ENCODE assay signal across 9 mouse cellular contexts in the genomic region with DNA sequence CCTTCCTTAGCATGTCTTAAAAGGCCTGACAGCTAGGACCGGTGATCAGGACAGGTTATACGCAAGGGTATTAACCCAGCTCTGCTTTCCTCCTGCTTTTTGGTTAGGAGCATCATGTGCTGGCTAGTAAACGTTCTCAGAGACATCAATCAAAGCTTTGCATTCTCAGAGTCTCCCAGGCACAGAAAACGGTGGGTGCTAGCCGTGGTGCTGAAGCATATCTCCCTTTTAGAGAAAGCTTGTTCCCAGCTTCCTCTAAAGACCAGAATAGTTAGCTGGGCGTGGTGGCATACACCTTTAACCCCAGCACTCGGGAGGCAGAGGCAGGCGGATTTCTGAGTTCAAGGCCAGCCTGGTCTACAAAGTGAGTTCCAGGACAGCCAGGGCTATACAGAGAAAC. TPM values are rescaled to one million over a fixed set of nuclear protein-coding genes. Genes with fewer than 3 reads are reported as not detected.
DNase-seq lines count a peak whose midpoint lies in the region; ATAC-seq lines count a peak whose summit lies in the region.
"Had no signal": no experiment of that assay in that cellular context is flagged by ENCODE, and none has a peak within 500 bp of the region (broad histone marks: within the 10 kb centered on the region; RNA-seq: fewer than 3 reads in every experiment).

No protein-coding gene starts in this region.

- intact Hi-C loops in heart, postnatal 14 days (cut with DNase I), result loop anchor here (10.0 kb wide), 1 partner anchor 146 kb away; no protein-coding TSS in a partner anchor

- DNase-seq in heart, postnatal 14 days, result peak; percentile 27 to 58
- DNase-seq in heart, adult 11 months, result no peak
- peak; percentile 41 for DNase-seq in urinary bladder, postnatal 14 days (ENCODE audit: low spot score)
- no peak for DNase-seq in urinary bladder, adult 2 months (ENCODE audit: low spot score)
- DNase-seq in kidney, postnatal 10 days, result peak; percentile 72
- no peak for DNase-seq in cerebellum, adult 11 months

- no peak for ATAC-seq in erythroblast, adult 5-6 weeks (replicated peaks; ENCODE audit: low FRiP score, poor library complexity, severe bottlenecking)
- no peak for ATAC-seq in inflammation-experienced regulatory T-cells, adult 6 months
- ATAC-seq: Patski had no signal

RNA-seq across cellular contexts. Expression of a gene that starts 12.3 kb away (rescaled TPM):
- total RNA-seq in heart, postnatal 14 days (2021), result not detected
- polyA plus RNA-seq in urinary bladder, adult 2 months (2012; rRNA removed), result 1.1 and 1.7 TPM in 2 replicates
- total RNA-seq in erythroblast, adult 5-6 weeks (2015; ENCODE audit: low replicate concordance), result not detected in 2 replicates
- not detected in 2 replicates for total RNA-seq in erythroblast, adult 5-6 weeks (2017; ENCODE audit: low replicate concordance)
- not detected for polyA plus RNA-seq in inflammation-experienced regulatory T-cells, adult 6 months (2017; shearing (Covaris generic))
- polyA plus RNA-seq: Patski had no signal

Comparison
In these comparisons a context has a peak if more than half of its experiments do, and no peak if none do; other contexts are left out.
1. DNase-seq: peak in heart, postnatal 14 days (2 of 2), urinary bladder, postnatal 14 days (single experiment) and kidney, postnatal 10 days (single experiment); none in heart, adult 11 months (single experiment), urinary bladder, adult 2 months (single experiment) and cerebellum, adult 11 months (single experiment).